8 mouse cellular contexts compared by ENCODE assay signal in the genomic region with DNA sequence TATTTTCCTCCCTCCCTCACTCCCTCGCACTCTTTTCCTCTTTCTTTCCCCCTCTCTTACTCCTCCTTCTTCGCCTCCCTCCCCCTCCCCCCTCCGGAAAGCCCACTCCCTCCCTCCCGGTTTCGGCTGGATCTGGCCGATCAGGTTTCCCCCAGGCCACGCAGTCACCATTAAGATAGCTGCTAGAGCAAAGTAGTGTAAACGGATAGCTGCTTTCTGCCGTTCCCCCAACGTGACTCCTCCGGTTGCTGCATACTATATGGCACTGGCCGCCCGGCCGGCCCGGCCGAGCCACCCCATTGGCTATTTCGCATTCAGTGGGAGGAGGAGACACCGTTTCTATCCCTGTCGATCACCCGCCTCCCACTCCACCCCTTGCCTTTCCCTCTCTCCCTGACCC. TPM values are rescaled to one million over a fixed set of nuclear protein-coding genes. Genes with fewer than 3 reads are reported as not detected.
DNase-seq lines count a peak whose midpoint lies in the region; ATAC-seq and TF ChIP-seq lines count a peak whose summit lies in the region.

A gene (minus strand): TSS at position 261 of the 400 bp plus-strand sequence.

- no peak for TF ChIP-seq POLR2A in bone marrow macrophage, adult 2 months (IDR thresholded peaks at IDR 0.05; ENCODE audit: borderline replicate concordance, low read depth, low read length)

- H3K9ac ChIP-seq in heart, embryonic 14.5 days (ENCODE audit: low read length), result peak within 1 kb of the TSS; percentile 82
- H3K9ac ChIP-seq in kidney, postnatal 0 days (ENCODE audit: low read depth, low read length), result peak within 1 kb of the TSS; percentile 73
- no peak within 1 kb of the TSS for H3K9ac ChIP-seq in liver, embryonic 15.5 days
- H3K9ac ChIP-seq in neural tube, embryonic 13.5 days, result peak within 1 kb of the TSS; percentile 81

- H3K4me1 ChIP-seq in E14TG2a.4 (replicated peaks; ENCODE audit: low read depth, low read length), result peaks cover 52% of the 10 kb centered on the region
- H3K4me1 ChIP-seq in bone marrow macrophage, adult 2 months (ENCODE audit: control insufficient read depth, insufficient read depth, low read length), result no peaks in the 10 kb centered on the region
- peaks cover 11% of the 10 kb centered on the region in 2 experiments for H3K4me1 ChIP-seq in heart, embryonic 14.5 days (ENCODE audit: control insufficient read depth in 2 of 2, insufficient read depth in 2 of 2, low read length in 2 of 2)
- no peaks in the 10 kb centered on the region; the same call in 1 of the 2 replicates for H3K4me1 ChIP-seq in kidney, postnatal 0 days (replicated peaks; ENCODE audit: insufficient read depth, low read length)
- H3K4me1 ChIP-seq in liver, embryonic 15.5 days (replicated peaks), result peaks cover 27% of the 10 kb centered on the region; the same call in 1 of the 2 replicates
- peaks cover 26% of the 10 kb centered on the region for H3K4me1 ChIP-seq in neural tube, embryonic 13.5 days (replicated peaks)

- no peak for TF ChIP-seq CTCF in E14TG2a.4 (conservative IDR thresholded peaks at IDR 0.05; ENCODE audit: low read length)
- TF ChIP-seq CTCF in bone marrow macrophage, adult 2 months (IDR thresholded peaks at IDR 0.05; ENCODE audit: low read depth, low read length), result no peak
- TF ChIP-seq CTCF in kidney, postnatal 0 days (IDR thresholded peaks at IDR 0.05; ENCODE audit: low read depth), result no peak

- peaks cover 25% of the 10 kb centered on the region for H3K36me3 ChIP-seq in E14TG2a.4 (ENCODE audit: insufficient read depth, low read length)
- peaks cover 8% of the 10 kb centered on the region; the same call in 1 of the 2 replicates for H3K36me3 ChIP-seq in heart, embryonic 14.5 days (ENCODE audit: control insufficient read depth, insufficient read depth, low read length)
- no peaks in the 10 kb centered on the region for H3K36me3 ChIP-seq in kidney, postnatal 0 days (ENCODE audit: insufficient read depth, low read length)
- H3K36me3 ChIP-seq in liver, embryonic 15.5 days (replicated peaks), result no peaks in the 10 kb centered on the region
- peaks cover 5% of the 10 kb centered on the region; the same call in 1 of the 2 replicates for H3K36me3 ChIP-seq in neural tube, embryonic 13.5 days

- ATAC-seq in heart, embryonic 14.5 days (ENCODE audit: insufficient number of reproducible peaks, insufficient read depth, low FRiP score, low read depth), result peak; percentile 78
- peak; percentile 82 for ATAC-seq in kidney, postnatal 0 days (replicated peaks; ENCODE audit: low FRiP score, low read depth)
- ATAC-seq in liver, embryonic 15.5 days (ENCODE audit: insufficient read depth), result 0 out of 2 replicates have a peak, but pooled peaks have one; percentile 44
- ATAC-seq in neural tube, embryonic 13.5 days (ENCODE audit: low read depth), result peak; percentile 90

- WGBS in heart, embryonic 14.5 days, result under 1% methylated on average over 20 of the region's 20 CpGs
- 1% methylated on average over 20 of the region's 20 CpGs for WGBS in kidney, postnatal 0 days
- WGBS in liver, embryonic 15.5 days (ENCODE audit: insufficient replicate concordance), result under 1% methylated on average over 20 of the region's 20 CpGs
- under 1% methylated on average over 20 of the region's 20 CpGs for WGBS in neural tube, embryonic 13.5 days

- DNase-seq in fibroblast of lung, adult 2 months (ENCODE audit: low read depth), result peak; percentile 68
- DNase-seq in kidney, postnatal 0 days (ENCODE audit: low spot score), result peak; percentile 91
- peak; percentile 53 for DNase-seq in urinary bladder, postnatal 25 days (ENCODE audit: low spot score)

- H3K27me3 ChIP-seq in E14TG2a.4 (ENCODE audit: insufficient read depth, low read length), result no peaks in the 10 kb centered on the region
- H3K27me3 ChIP-seq in heart, embryonic 14.5 days (ENCODE audit: control insufficient read depth, insufficient read depth, low read length), result no peaks in the 10 kb centered on the region
- no peaks in the 10 kb centered on the region for H3K27me3 ChIP-seq in kidney, postnatal 0 days (ENCODE audit: insufficient read depth, low read length)
- H3K27me3 ChIP-seq in liver, embryonic 15.5 days, result peaks cover 79% of the 10 kb centered on the region
- H3K27me3 ChIP-seq in neural tube, embryonic 13.5 days, result peaks cover 29% of the 10 kb centered on the region

- H3K27ac ChIP-seq in bone marrow macrophage, adult 2 months (ENCODE audit: insufficient read depth, low read depth, low read length), result no peak within 1 kb of the TSS
- H3K27ac ChIP-seq in heart, embryonic 14.5 days (replicated peaks in 1 of 2; ENCODE audit: control insufficient read depth in 1 of 2, insufficient read depth in 1 of 2, low read depth in 2 of 2, low read length in 2 of 2), result peak within 1 kb of the TSS; percentile 29 to 65
- peak within 1 kb of the TSS; percentile 90 for H3K27ac ChIP-seq in kidney, postnatal 0 days
- no peak within 1 kb of the TSS for H3K27ac ChIP-seq in liver, embryonic 15.5 days (replicated peaks)
- peak within 1 kb of the TSS; percentile 73 for H3K27ac ChIP-seq in neural tube, embryonic 13.5 days (replicated peaks)

- H3K4me2 ChIP-seq in heart, embryonic 14.5 days (ENCODE audit: low read length), result peak within 1 kb of the TSS; percentile 98
- H3K4me2 ChIP-seq in kidney, postnatal 0 days (ENCODE audit: low read length), result peak within 1 kb of the TSS; percentile 98
- H3K4me2 ChIP-seq in liver, embryonic 15.5 days, result peak within 1 kb of the TSS; percentile 74
- H3K4me2 ChIP-seq in neural tube, embryonic 13.5 days, result peak within 1 kb of the TSS; percentile 99

- no peaks in the 10 kb centered on the region for H3K9me3 ChIP-seq in E14TG2a.4 (ENCODE audit: low read length)
- H3K9me3 ChIP-seq in heart, embryonic 14.5 days (ENCODE audit: control insufficient read depth, low read length), result no peaks in the 10 kb centered on the region
- H3K9me3 ChIP-seq in kidney, postnatal 0 days (replicated peaks; ENCODE audit: low read length), result no peaks in the 10 kb centered on the region
- H3K9me3 ChIP-seq in liver, embryonic 15.5 days (replicated peaks), result no peaks in the 10 kb centered on the region
- no peaks in the 10 kb centered on the region for H3K9me3 ChIP-seq in neural tube, embryonic 13.5 days

- H3K4me3 ChIP-seq in E14TG2a.4 (replicated peaks; ENCODE audit: low read length), result peak within 1 kb of the TSS; percentile 98
- peak within 1 kb of the TSS; percentile 61 for H3K4me3 ChIP-seq in bone marrow macrophage, adult 2 months (ENCODE audit: insufficient read depth, low read length)
- H3K4me3 ChIP-seq in heart, embryonic 14.5 days (ENCODE audit: control insufficient read depth in 1 of 2, insufficient read depth in 1 of 2, low read depth in 1 of 2, low read length in 2 of 2), result peak within 1 kb of the TSS; percentile 85
- peak within 1 kb of the TSS; percentile 79 for H3K4me3 ChIP-seq in kidney, postnatal 0 days (replicated peaks; ENCODE audit: low read depth, low read length)
- H3K4me3 ChIP-seq in liver, embryonic 15.5 days (replicated peaks), result peak within 1 kb of the TSS; percentile 48
- H3K4me3 ChIP-seq in neural tube, embryonic 13.5 days, result peak within 1 kb of the TSS; percentile 77

RNA-seq across cellular contexts. Expression of the gene that starts here (rescaled TPM):
- polyA plus RNA-seq in bone marrow macrophage, adult 2 months (2012; ENCODE audit: insufficient read depth, insufficient read length, missing spikeins), result 0.08 TPM in 1 of 2 replicates, not detected in the other
- 1.2 and 1.4 TPM in 2 replicates for polyA plus RNA-seq in heart, embryonic 14.5 days (2014; fragmentation: Nextera tagmentation; extraction: Ambion mirVana)
- 2.2 and 2.7 TPM in 2 replicates for polyA plus RNA-seq in kidney, postnatal 0 days (2015; fragmentation: Nextera tagmentation; extraction: Ambion mirVana)
- 0.03 and 0.07 TPM in 2 replicates for polyA plus RNA-seq in liver, embryonic 15.5 days (2015; fragmentation: Nextera tagmentation; extraction: Ambion mirVana)
- 1.3 and 1.6 TPM in 2 replicates for polyA plus RNA-seq in neural tube, embryonic 13.5 days (2015; fragmentation: Nextera tagmentation; extraction: Ambion mirVana)

Comparison
In these comparisons a context has a peak if more than half of its experiments do, and no peak if none do; other contexts are left out.
1. Peak in ATAC-seq, H3K4me3 ChIP-seq and H3K4me2 ChIP-seq in liver, embryonic 15.5 days; RNA of the gene not detected or under 1 TPM.
2. H3K4me3 ChIP-seq: peak in every context shown above with its lines; median percentile 98 in E14TG2a.4; 85 in heart, embryonic 14.5 days; 79 in kidney, postnatal 0 days; 77 in neural tube, embryonic 13.5 days; 61 in bone marrow macrophage, adult 2 months; 48 in liver, embryonic 15.5 days.
3. H3K27ac ChIP-seq: peak in heart, embryonic 14.5 days (2 of 2), kidney, postnatal 0 days (single experiment) and neural tube, embryonic 13.5 days (single experiment); none in bone marrow macrophage, adult 2 months (single experiment) and liver, embryonic 15.5 days (single experiment).
4. Peak in every context shown above with its lines, with median percentiles within 50 percentile points of each other: DNase-seq, ATAC-seq and H3K4me2 ChIP-seq.